Mouse (Mus musculus) T-helper 1 cell (primary cell): ENCODE data around the gene Trim44.

Experiments
- in situ Hi-C: fragments of 300-600 bp; cut with MboI, MseI; formaldehyde crosslinking; loops from one replicate; pipeline ENCODE4 v1.15.1; 2025; ENCODE audit warnings: high pct_unique_total_duplicates

The Trim44 gene

GRCm38 (mm10) chr2:102365983-102366545 is 41.6 kb downstream of the Trim44 start:
- in situ Hi-C loops: no loop called here

DNA sequence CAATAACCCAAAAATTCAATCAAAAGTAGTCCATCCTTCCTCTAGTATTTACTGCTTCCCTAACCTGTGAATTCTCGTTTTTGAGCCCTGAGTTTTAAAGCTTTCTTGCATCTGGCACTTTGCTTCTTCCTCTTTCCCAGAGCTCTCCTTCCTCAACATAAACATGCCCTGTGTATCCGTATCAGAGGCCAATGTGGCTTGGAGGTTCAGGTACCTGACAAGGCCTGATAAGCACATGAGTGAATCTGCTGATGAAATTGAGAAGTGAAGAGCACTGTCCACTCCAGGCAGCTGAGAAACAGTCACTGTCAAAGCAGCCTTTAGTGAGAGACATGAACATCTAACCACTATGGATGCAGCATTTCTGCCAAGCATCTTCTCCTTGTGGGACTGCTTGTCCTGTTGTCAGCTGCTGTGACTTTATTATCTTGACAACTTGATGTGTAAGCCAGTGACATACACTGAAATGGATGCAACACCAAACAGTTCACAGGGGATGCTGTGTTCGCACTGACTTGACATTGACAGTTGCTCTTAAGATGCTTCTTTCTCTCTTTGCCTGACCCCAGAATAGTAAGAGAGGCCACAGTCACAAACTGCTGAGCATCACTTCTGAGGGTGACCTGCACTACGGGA is 42.9 kb downstream of the Trim44 start:
- in situ Hi-C loops: no loop called here

DNA sequence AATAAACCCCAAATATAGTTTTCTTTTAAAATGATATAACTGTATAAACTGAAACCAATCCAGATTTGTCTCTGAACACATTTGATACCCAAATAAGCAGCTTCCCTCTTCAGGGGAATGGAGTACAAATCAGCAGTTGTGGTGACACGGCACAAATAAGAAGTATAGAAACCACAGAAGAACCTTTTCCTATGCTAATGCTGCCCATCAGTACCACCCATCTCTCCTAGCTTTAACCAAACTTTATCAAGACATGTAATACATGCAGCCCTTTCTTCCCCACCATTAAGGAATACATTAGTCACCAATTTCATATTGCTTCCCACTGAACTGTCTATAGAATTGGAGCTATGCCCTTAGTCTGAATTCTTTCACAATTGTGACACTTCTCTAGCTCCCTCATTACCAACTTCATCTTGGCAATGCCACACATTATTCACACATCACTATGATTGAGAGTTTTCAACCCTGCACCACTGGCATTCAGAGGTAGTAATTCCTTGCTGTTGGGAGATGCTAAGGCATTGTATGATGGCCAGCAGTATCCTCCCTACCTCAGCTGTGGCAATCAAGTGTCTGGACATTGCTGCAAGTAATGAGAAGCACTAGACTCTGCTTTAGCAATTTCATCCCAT is 44.6 kb downstream of the Trim44 start:
- in situ Hi-C loops: no loop called here

DNA sequence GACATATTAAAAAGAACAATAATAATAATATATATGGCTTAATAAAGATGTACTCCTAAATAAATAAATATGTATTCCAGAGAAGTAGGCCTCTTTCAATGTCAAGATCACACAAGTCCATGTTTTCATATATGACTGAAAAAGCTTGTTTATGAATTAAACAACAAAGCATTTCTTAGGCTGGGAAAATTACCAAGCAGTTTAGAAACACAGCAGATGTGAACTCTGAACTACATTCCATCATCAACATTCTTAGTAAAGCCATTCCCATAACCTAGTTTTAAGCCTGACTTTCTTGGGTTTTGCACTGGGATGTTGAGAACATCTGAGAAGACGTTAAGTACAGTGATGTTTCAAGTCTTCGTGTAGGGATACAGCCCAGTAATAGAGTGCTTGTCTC is 45.4 kb downstream of the Trim44 start:
- in situ Hi-C loops: no loop called here

DNA sequence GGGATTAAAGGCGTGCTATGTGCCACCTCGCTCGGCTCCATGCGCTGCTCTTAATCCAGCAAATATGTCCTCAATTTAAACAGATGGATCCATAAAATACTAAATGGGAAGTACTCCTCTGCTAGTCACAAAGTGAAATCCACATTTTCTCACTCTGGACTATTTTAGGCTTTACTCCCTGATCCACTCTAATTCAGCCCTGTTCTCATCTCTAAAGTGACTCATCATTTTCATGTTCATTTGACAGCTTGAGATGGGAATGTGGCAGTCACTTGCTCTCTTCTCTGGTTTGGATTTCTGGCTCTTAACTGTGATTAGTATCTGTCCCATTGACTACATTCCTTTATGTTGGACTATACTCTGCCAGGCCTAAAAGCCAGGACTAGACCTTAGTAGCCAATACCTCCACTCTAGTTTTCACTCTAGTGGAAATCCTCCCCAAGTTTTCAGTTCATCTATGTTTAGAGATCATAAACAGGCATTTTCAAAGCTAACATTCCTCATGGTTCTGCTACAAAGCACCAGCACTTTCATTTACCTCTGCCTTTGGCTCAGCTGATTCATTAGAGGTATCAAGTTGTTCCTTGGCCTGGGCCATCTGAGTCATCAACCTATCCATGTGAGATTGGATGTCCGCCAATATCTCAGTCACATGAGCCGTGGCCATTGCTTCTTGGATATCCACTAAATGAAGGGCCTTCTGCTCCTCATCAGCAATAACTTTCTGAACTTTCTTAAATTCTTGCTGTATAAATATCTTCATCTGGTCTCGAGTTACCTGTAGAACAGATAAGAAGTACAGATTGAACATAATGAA is 50.5 kb downstream of the Trim44 start:
- in situ Hi-C loops: no loop called here

DNA sequence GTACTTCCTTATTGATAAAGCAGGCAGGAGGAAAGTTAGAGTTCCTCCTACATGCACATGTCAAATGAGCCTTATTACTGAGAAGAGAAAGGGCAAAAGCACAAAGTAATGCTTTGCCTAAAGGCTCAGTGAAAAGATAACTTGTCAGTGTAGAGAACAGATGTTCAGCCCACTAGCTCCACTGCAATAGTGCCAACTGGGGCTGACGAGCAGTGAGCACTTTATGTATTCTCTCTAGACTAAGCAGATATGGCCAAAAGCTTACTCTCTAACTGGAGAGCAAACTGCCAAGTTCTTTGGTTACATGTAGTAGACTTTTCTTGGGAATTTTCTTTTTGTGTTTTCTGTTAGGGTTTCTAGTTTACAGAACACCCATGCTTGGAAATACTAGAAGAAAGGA is 53.6 kb downstream of the Trim44 start:
- in situ Hi-C loops: no loop called here

DNA sequence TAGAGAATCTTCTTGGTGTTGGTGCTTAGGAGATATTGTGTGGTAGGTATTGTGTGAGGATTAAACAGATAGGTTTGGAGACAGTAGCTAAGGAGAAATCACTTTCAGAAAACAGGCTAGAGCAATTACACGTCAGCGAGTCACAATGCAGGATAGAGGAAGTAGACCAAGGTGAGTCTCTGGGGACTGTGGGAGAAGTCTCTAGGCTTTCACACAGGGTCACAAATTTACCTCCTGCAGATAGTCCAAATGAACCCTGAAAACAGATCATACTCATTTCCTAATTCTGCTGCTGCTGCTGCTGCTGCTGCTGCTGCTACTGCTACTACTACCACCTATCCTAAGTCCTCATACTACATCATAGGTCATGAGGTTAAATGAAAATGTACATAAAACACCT is 66.2 kb downstream of the Trim44 start:
- in situ Hi-C loops: no loop called here

GRCm38 (mm10) chr2:102336816-102337215 is 70.8 kb downstream of the Trim44 start:
- in situ Hi-C loops: loop anchor here (10.0 kb wide), 1 partner anchor 1738 kb away; no protein-coding TSS in a partner anchor

DNA sequence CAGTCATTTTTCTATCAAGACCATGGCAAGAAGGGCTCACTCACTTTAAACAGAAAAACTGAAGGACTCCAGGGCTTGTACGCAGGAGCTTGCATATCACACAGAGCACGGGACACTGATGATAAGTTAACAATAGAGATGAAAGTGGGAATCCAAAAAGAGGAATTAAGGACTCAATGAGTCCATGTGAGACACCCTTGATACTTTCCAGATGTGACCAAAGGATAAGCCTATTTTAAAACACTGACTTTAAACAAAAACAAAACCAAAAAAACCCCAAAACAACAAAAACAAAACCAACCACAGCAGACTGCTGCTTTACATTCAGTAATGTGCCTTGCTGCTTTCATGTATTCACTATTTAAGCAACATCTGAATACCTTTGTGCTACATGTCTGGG is 75.7 kb downstream of the Trim44 start:
- in situ Hi-C loops: loop anchor here (10.0 kb wide), 1 partner anchor 1743 kb away; no protein-coding TSS in a partner anchor

DNA sequence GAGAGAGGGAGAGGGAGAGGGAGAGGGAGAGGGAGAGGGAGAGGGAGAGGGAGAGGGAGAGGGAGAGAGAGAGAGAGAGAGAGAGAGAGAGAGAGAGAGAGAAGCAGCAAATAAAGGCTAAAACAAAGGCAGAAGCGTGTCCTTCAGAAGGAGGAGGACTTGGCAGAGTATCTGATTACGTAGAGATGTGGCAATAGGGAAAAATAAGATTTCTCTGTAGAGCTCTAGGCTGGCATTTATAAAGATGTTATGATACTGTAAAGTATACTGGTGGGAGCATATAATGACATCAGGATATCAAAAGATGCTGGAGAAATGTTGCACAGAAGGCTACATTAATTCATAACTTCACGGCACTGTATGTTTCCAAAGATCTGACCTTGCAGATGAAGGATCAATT is 76.5 kb downstream of the Trim44 start:
- in situ Hi-C loops: loop anchor here (10.0 kb wide), 1 partner anchor 1744 kb away; no protein-coding TSS in a partner anchor

DNA sequence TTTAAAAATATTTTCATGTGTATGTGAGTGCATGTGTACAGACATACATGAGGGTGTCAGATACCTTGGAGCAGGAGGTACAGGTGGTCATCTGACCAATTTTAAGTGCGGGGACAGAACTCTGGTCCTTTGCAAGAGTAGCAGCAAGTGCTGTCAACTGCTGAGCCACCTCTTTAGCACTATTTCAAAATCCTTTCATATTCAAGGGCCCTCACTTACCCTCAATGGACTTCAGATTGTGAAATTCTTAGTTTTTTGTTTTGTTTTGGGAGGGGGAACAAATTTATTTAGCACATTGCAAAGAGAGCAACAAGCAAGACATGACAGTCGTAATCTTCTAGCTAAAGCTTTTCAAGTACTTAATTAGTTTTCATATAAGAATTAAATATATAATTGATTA is 81.7 kb downstream of the Trim44 start:
- in situ Hi-C loops: no loop called here

- in situ Hi-C loops: no loop called here
These were observed 83.3 kb downstream of the Trim44 start for GRCm38 (mm10) chr2:102324336-102324735.

- in situ Hi-C loops: no loop called here
These were observed 91.1 kb downstream of the Trim44 start for GRCm38 (mm10) chr2:102316540-102316939.

DNA sequence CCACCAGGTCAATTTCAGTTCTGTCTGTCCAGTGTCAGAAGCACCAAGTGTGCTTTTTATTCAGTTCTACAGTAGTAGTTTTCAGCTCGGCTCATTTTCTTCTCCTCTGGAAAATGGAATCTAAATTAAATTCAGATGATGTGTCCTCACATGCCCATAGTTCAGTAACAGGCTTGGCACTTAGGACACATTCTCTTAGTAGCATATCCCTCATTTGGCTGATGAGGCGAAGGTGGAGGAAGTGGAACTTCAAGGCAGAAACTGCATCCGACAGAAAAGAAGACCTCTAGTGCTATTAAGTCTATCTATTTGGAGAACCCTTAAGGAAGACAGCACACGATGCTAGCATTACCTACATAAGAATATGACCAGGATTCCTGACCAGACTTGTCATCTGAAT is 92.5 kb downstream of the Trim44 start:
- in situ Hi-C loops: no loop called here

GRCm38 (mm10) chr2:102314610-102315009 is 93.0 kb downstream of the Trim44 start:
- in situ Hi-C loops: no loop called here

GRCm38 (mm10) chr2:102314068-102314467 is 93.6 kb downstream of the Trim44 start:
- in situ Hi-C loops: no loop called here

GRCm38 (mm10) chr2:102312903-102313302 is 94.7 kb downstream of the Trim44 start:
- in situ Hi-C loops: no loop called here

- in situ Hi-C loops: no loop called here
These were observed 104.4 kb downstream of the Trim44 start for GRCm38 (mm10) chr2:102303274-102303673.

DNA sequence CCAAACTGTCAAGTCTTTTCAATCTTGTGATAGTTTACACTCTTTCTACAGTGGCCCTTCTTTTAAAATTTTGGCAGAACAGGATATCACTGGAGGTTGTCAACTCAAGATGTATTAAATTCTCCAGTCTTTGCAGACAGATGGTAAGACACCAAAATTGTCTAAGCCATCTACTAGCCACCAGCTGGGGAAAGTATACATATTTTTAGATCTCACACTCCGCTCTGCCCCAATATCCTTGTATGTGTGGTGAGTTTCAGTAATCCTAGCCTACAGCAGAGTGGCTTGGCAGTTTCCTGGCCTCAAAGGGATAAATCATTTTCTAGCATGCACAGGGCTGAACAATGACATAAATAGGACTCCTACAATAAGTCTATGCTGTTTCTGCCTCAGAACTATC is 105.1 kb downstream of the Trim44 start:
- in situ Hi-C loops: no loop called here

DNA sequence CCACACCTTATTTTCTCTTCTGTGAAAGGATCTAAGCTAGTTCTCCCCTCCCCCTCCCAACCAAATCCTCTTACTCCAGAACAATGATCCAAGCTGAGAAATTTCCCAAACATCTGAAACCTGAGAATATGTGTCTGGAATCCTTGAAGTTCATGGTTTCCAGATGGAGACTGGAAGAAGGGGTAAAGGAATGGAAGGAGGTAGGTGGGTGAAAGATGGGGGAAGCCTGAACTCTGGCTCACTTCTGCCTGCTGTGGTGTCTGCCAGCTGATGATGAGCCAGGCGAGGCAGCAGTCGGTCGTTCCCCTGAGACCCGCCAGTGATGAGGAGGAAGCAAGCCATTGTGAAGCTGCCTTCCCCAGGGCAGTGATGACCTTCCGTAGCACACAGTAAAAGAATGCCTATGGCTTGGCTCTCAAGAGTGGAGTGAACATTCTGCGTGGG is 112.8 kb downstream of the Trim44 start:
- in situ Hi-C loops: no loop called here

DNA sequence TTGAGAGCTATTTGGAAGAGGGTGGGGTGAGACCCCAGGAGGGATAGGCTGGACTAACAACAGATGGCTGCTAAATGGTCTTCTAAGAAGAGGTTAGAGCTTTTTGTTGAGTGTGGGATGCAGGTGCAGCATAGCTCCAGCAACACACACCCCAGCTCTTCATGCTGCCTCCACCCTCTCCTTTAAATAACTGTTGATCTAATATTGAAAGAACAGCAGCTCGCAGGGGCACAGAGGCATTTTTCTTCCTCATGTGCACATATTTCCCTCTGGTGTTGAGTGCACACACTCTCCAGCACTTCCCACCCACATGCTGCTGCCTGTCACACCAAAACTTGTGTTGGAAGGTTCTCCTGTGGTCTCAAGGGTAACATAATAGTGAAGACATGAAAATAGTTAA is 114.4 kb downstream of the Trim44 start:
- in situ Hi-C loops: no loop called here

DNA sequence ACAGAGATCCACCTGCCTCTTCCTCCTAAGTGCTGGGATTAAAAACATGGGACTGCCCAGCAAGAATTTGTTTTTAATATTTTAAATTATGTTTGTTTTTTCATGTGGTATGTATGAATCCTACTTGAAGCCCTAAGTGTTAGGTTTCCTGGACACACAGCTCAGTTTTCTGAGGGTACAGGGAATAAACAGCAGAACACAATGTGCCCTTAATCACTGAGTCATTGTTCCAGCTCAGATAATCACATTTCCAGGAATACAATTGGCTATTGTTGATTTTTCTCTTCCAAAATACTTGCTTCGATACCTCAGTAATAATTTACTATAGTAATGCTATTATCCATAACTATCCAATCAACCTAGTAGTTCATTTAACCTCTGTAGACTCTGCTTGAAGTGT is 115.6 kb downstream of the Trim44 start:
- in situ Hi-C loops: no loop called here
